Mouse (Mus musculus) hindbrain, embryonic 16.5 days (tissue): Measurements from ENCODE around the gene Mypop. TPM values are rescaled to one million over a fixed set of nuclear protein-coding genes. Genes with fewer than 3 reads are reported as not detected.

Experiments
- ATAC-seq: fragments of 200-750 bp; cut with Nextera tagmentation; 2 replicates; pipeline ENCODE4 v1.8.0; 2017; ENCODE audit warnings: moderate TSS enrichment, moderate library complexity
- H3K27ac ChIP-seq: fragments of 300-500 bp; sonication (generic); 2 replicates; pipeline ENCODE4 v1.5.1; 2014; ENCODE audit warnings: low read depth, mild to moderate bottlenecking, control low read depth, low read length, moderate library complexity
- H3K27me3 ChIP-seq: fragments of 300-500 bp; sonication (generic); replicated peaks from 2 replicates; pipeline ENCODE4 v1.6.1; 2014; ENCODE audit warnings: low read length; ENCODE audit not compliant: control insufficient read depth, insufficient read depth
- H3K36me3 ChIP-seq: fragments of 300-500 bp; sonication (generic); 2 replicates; pipeline ENCODE4 v1.6.1; 2014; ENCODE audit warnings: mild to moderate bottlenecking, low read length, moderate library complexity, mixed read lengths; ENCODE audit not compliant: control insufficient read depth, insufficient read depth
- H3K4me1 ChIP-seq: fragments of 300-500 bp; sonication (generic); 2 replicates; pipeline ENCODE4 v1.6.1; 2014; ENCODE audit warnings: low read depth, low read length; ENCODE audit not compliant: control insufficient read depth, insufficient read depth
- H3K4me2 ChIP-seq: fragments of 300-500 bp; sonication (generic); 2 replicates; pipeline ENCODE4 v1.6.1; 2014; ENCODE audit warnings: mild to moderate bottlenecking, low read length, control low read depth, moderate library complexity
- H3K4me3 ChIP-seq: fragments of 300-500 bp; sonication (generic); 2 replicates; pipeline ENCODE4 v1.5.1; 2014; ENCODE audit warnings: mild to moderate bottlenecking, low read length, control low read depth, moderate library complexity
- H3K9ac ChIP-seq: fragments of 300-500 bp; sonication (generic); 2 replicates; pipeline ENCODE4 v1.6.1; 2014; ENCODE audit warnings: low read depth, mild to moderate bottlenecking, control low read depth, low read length, moderate library complexity
- H3K9me3 ChIP-seq: fragments of 300-500 bp; sonication (generic); 2 replicates; pipeline ENCODE4 v1.6.1; 2014; ENCODE audit warnings: mild to moderate bottlenecking, low read length, moderate library complexity; ENCODE audit not compliant: control insufficient read depth
- WGBS: fragments of 180-500 bp; shearing (Covaris S2); extraction: QIAGEN DNeasy Blood & Tissue Kit; methylation state at CpG from one replicate; pipeline ENCODE4 v1.1.7; 2014; 5-methylcytosine and 5-hydroxymethylcytosine counted together
- polyA plus RNA-seq: library from polyadenylated mRNA; unstranded; fragments of >200 nt; fragmentation: Nextera tagmentation; extraction: Ambion mirVana; gene quantifications from 2 replicates; pipeline ENCODE4 v1.2.1, GENCODE M21; 2015

The Mypop gene
- polyA plus RNA-seq, 1 experiment from 2014 or later = 5.8 TPM

DNA sequence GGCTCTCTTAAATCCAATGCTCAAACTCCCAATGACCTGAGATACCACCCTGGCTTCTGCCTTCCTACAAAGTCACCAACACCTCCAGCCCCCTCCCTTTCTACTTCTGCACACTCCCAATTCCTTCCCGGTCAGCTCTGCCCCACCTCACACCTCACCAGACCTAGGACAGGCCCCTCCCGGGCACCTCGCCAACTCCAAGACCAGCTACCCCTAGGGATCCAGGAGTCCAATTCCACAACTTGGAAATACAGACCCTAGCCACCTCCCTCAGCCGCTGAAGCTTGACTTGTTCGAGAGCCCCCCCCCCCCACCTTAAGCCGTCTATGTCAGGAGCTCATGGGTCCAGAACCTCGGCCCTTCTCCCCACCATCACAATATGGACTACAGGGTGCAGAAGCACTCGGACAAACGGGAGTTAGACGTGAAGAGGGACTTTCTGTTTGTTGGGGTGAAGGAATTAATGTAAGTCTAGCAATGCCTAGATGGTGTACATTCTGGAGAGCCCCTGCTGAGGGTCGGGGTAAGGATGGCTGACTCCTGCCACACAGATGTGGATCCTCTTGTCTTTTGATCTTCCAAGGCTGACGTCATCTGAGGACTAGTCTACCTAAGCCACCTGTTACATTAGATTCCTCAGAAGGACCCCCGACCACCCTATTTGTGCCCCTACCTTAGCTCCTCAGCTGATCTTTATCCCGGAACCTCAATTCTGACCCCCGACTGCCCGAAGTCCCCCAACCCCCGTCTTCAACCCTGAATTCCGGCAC is 31.3 kb downstream of the Mypop start:
- Histone ChIP-seq H3K4me1 (peaks cover 13% of the 10 kb centered on the region), H3K36me3 (no peaks in the 10 kb centered on the region), H3K4me2 (no peak overlapping the region), H3K9ac (no peak overlapping the region), H3K27ac (no peak overlapping the region), H3K4me3 (no peak overlapping the region), H3K9me3 (no peaks in the 10 kb centered on the region), H3K27me3 (peaks cover 20% of the 10 kb centered on the region)
- ATAC-seq = no peak
- WGBS = 60% methylated on average over 18 of the region's 18 CpGs

DNA sequence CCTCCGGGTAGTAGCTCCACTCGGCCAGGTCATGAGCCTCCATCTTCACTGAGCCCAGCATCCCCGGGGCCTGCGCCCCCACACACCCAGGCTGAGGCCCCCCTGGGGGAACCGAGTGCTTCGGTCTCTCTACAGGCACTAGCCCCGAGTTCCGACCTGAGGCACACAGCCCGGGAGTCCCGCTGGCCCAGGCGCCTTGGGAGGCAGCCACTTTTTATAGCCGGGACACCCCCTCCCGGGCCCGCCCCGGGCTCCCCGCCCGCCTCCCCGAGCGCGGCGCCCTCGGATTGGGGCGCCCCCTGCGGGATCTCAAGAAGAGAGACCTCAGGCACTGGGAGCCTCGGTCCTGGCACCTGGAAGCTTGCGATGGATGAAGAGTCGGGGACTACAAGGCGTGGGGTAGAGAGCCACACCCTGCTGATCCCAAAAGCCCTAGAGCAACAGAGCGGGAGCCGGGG is 32.3 kb downstream of the Mypop start, which contains the start of gene Foxa3:
Gene Foxa3, minus strand, starts transcription at position 182 of the 458 bp plus-strand sequence.
- WGBS = 4% methylated on average over 30 of the region's 30 CpGs
- Histone ChIP-seq H3K9ac (peak within 1 kb of the TSS; percentile 88), H3K4me1 (peaks cover 13% of the 10 kb centered on the region), H3K27me3 (peaks cover 20% of the 10 kb centered on the region), H3K36me3 (no peaks in the 10 kb centered on the region), H3K9me3 (no peaks in the 10 kb centered on the region), H3K4me3 (peak within 1 kb of the TSS; percentile 92), H3K27ac (peak within 1 kb of the TSS; percentile 75; the same call in 1 of the 2 replicates), H3K4me2 (peak within 1 kb of the TSS; percentile 93)
- ATAC-seq = peak; percentile 38

DNA sequence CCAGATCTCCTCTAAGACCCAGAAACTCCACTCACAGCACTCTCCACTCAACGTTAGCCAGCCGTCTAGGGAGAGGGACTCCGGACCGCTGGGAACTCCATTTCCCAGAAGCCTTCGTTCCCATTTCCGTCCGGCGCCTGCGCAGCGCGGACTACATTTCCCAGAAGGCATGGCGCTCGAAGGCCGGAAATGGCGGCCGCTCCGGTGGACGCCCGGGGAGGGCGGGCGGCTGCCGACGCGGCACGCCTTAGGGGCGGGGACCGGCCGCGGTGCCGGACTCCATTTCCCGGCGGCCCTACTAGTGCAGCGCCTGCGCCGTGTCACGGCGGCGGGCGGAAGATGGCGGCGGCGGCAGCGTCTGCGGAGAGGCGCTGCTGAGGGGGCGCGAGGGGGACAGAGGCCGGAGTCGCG is 33.1 kb downstream of the Mypop start, which contains the start of gene Sympk:
Gene Sympk, plus strand, starts transcription at position 282 of the 411 bp plus-strand sequence.
- ATAC-seq = peak; percentile 96
- H3K27ac ChIP-seq = peak within 1 kb of the TSS; percentile 75; the same call in 1 of the 2 replicates
- WGBS = 0% methylated on average over 33 of the region's 50 CpGs
- peak within 1 kb of the TSS; percentile 93 for H3K4me2 ChIP-seq
- H3K4me1 ChIP-seq = peaks cover 13% of the 10 kb centered on the region
- peak within 1 kb of the TSS; percentile 88 for H3K9ac ChIP-seq
- peaks cover 6% of the 10 kb centered on the region; the same call in 1 of the 2 replicates for H3K36me3 ChIP-seq
- H3K4me3 ChIP-seq = peak within 1 kb of the TSS; percentile 92
- H3K9me3 ChIP-seq = no peaks in the 10 kb centered on the region
- H3K27me3 ChIP-seq = peaks cover 20% of the 10 kb centered on the region

DNA sequence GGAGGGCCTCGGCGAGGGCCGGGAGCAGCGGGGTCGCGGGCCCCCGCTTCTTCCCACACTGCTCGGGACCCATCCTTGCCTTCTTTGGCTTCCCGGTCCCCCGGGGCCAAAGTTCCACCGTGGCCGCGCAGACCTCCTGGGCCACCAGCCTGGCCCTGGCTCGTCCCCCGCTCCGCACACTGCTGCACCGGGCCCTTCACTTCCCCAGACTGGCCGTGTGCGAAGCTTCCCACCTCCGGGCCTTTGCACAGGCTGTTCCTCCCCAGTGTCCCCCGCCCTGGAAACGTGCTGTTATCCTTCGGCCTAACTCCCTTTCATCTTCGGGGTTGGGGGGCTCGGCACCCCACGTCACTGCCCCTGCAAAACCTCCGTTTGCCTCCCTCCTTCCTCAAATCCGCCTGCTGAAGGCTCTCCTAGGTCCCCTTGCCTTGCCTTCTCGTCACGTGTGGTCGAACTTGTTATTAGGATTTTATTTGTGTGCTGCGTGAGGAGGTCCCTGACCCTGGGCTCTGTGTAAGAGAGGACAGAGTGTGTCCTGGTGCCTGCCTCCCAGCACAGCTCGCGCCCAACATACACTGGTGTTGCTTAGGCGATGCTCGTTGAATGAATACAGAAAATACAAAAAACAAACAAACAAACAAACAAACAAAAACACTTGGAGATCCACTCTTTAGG is 33.7 kb downstream of the Mypop start:
- peak; percentile 64 for ATAC-seq
- Histone ChIP-seq H3K27me3 (peaks cover 20% of the 10 kb centered on the region), H3K9me3 (no peaks in the 10 kb centered on the region), H3K27ac (peak overlapping the region; percentile 75; the same call in 1 of the 2 replicates), H3K4me3 (peak overlapping the region; percentile 92), H3K4me2 (peak overlapping the region; percentile 93), H3K36me3 (peaks cover 9% of the 10 kb centered on the region; the same call in 1 of the 2 replicates), H3K9ac (peak overlapping the region; percentile 88), H3K4me1 (peaks cover 13% of the 10 kb centered on the region)
- WGBS = 2% methylated on average over 36 of the region's 36 CpGs

DNA sequence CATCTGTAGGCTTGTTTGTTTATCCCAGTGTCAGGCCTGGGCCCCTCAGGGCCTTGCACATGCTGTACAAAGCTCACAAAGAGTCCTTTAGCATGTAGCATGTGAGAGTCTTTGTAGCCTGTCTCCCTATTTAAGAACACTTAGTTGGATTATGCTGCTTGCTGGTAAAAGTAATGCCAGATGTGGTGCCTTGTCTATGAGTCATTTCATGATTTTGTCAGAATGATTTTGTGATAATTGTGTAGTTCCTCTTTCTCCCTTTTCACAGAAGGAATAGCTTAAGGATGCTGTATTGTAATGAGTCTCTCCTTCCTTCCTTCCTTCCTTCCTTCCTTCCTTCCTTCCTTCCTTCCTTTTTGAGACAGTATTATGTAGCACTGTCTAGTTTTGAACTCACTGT is 37.0 kb downstream of the Mypop start:
- no peak for ATAC-seq
- Histone ChIP-seq H3K9ac (no peak overlapping the region), H3K27me3 (peaks cover 6% of the 10 kb centered on the region)

DNA sequence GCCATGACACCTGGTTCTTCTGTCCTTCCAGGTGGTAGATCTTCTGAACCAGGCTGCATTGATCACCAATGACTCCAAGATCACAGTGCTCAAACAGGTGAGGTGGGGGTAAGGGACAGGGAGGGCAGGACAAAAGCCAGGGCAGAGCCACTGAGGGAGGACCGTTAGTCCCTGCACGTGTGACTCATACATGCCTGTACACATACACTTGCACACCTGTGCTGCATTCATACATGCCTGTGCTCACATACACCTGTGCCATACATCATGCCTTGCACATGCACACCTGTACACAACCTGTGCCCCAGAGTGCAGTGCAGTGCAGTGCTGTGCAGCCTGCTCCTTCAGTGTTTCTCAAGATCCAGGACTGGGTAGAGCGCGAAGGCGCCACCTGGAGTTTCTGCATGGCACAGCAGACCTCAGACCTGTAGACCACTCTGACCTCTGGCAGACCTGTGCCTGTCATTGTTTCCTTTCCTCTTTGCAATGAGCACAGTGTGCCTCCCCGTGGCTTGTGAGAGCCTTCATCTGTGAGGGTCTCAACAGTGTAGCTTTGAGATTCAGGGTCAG is 38.1 kb downstream of the Mypop start:
- Histone ChIP-seq H3K4me3 (no peak overlapping the region), H3K36me3 (peaks cover 31% of the 10 kb centered on the region), H3K27me3 (no peaks in the 10 kb centered on the region), H3K9ac (no peak overlapping the region), H3K27ac (no peak overlapping the region), H3K4me1 (peaks cover 13% of the 10 kb centered on the region), H3K4me2 (no peak overlapping the region), H3K9me3 (no peaks in the 10 kb centered on the region)
- WGBS = 66% methylated on average over 6 of the region's 6 CpGs
- peak; percentile 27 for ATAC-seq

More for the DNA sequence above, 37.0 kb downstream of the Mypop start:
- Histone ChIP-seq H3K27ac (no peak overlapping the region), H3K4me1 (peaks cover 13% of the 10 kb centered on the region), H3K9me3 (no peaks in the 10 kb centered on the region), H3K4me2 (no peak overlapping the region), H3K36me3 (peaks cover 25% of the 10 kb centered on the region), H3K4me3 (no peak overlapping the region)

DNA sequence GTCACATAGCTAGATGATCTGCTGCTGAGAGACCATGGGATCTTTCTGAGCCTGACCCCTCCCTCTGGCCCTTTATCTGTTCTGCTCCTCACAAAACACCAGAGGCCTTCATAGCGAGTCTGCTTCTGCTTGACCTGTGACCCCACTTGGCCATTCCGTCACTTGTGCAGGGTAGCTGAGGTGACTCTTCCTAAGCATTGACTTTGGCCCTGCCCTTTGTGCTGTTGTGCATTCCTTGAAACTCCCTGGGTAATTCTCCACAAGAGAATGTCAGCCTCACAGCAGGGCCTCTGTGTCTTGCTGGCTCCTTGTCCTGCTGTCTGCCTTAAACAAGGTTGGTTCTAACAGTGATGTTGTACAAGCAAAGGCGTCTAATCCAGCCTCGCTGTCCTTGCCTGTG is 40.6 kb downstream of the Mypop start:
- no peak for ATAC-seq
- peaks cover 48% of the 10 kb centered on the region for H3K36me3 ChIP-seq
- no peak overlapping the region for H3K9ac ChIP-seq
- no peak overlapping the region for H3K4me2 ChIP-seq
- WGBS = 19% methylated on average over 4 of the region's 4 CpGs
- no peaks in the 10 kb centered on the region for H3K9me3 ChIP-seq
- H3K4me1 ChIP-seq = no peaks in the 10 kb centered on the region
- no peak overlapping the region for H3K4me3 ChIP-seq
- H3K27ac ChIP-seq = no peak overlapping the region
- no peaks in the 10 kb centered on the region for H3K27me3 ChIP-seq

DNA sequence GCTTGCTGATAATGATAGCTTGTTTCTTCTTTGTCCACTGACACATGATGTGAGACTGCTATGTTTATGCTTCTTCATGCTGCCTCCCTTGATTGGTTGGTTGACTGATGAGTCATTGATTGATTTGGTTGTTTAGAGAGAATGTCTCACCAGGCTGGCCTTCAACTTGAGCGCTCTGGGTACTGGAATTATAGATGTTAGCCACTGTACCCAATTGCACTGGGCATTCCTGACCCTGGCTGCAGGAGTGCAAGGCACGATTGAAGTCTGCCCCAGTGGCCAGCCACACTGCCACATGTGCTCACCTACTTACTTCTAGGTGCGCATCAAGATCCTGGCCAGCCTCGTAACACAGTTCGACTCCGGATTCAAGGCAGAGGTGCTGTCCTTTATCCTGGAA is 53.6 kb downstream of the Mypop start:
- peaks cover 78% of the 10 kb centered on the region for H3K36me3 ChIP-seq
- 92% methylated on average over 6 of the region's 6 CpGs for WGBS
- ATAC-seq = no peak
- no peak overlapping the region for H3K27ac ChIP-seq
- H3K4me2 ChIP-seq = no peak overlapping the region
- no peak overlapping the region for H3K4me3 ChIP-seq
- H3K9me3 ChIP-seq = no peaks in the 10 kb centered on the region
- H3K9ac ChIP-seq = no peak overlapping the region
- no peaks in the 10 kb centered on the region for H3K4me1 ChIP-seq
- no peaks in the 10 kb centered on the region for H3K27me3 ChIP-seq
